Mouse (Mus musculus) megakaryocyte progenitor cell, adult 5-6 weeks (primary cell): ENCODE measurements around the gene Sema3f. TPM values are rescaled to one million over a fixed set of nuclear protein-coding genes. Genes with fewer than 3 reads are reported as not detected.

ENCODE experiments used
- ATAC-seq: replicated peaks from 2 replicates; pipeline ENCODE4 v1.8.0; 2016; ENCODE audit warnings: mild to moderate bottlenecking, moderate TSS enrichment, inconsistent platforms; ENCODE audit not compliant: poor library complexity
- total RNA-seq, 2 experiments: library from RNA; stranded (forward) in 1 of 2; stranded (reverse) in 1 of 2; fragments of 157-497, 149-512 nt in 1 of 2; fragments of 200-1000 nt in 1 of 2; gene quantifications; 2 replicates each; pipeline versions ENCODE4 v1.2.3 to v1.2.4; 2015 to 2017

Gene Sema3f
- total RNA-seq, 2 experiments from 2014 or later = 1.00 TPM; not detected in 1

- ATAC-seq = no peak
These were observed 6.7 kb upstream of the Sema3f start for GRCm38 (mm10) chr9:107716951-107717350.

DNA sequence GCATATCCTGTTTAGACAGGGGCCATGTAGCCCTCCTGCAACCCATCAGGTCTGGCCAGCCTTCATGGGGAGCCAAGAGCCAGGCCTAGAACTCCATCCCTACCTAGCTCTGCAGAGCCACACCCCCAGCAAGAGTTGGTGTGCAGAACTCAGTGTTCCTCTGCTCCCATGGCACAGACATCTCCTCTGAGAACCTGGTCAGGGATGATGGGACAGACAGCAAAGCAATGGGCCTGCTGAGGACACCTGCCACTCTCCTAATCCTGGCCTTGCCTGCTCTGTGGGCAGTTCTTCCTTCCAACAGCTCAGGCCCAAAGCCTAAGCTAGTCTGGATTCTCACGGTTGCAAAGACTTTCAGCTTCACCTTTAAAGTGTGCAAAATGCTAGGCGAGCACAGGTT lies 5.4 kb upstream of the Sema3f start:
- ATAC-seq = no peak

- ATAC-seq = no peak
These were observed 4.1 kb upstream of the Sema3f start for GRCm38 (mm10) chr9:107714221-107714952.

- no peak for ATAC-seq
These were observed 1.1 kb downstream of the Sema3f start for GRCm38 (mm10) chr9:107709096-107709696.

DNA sequence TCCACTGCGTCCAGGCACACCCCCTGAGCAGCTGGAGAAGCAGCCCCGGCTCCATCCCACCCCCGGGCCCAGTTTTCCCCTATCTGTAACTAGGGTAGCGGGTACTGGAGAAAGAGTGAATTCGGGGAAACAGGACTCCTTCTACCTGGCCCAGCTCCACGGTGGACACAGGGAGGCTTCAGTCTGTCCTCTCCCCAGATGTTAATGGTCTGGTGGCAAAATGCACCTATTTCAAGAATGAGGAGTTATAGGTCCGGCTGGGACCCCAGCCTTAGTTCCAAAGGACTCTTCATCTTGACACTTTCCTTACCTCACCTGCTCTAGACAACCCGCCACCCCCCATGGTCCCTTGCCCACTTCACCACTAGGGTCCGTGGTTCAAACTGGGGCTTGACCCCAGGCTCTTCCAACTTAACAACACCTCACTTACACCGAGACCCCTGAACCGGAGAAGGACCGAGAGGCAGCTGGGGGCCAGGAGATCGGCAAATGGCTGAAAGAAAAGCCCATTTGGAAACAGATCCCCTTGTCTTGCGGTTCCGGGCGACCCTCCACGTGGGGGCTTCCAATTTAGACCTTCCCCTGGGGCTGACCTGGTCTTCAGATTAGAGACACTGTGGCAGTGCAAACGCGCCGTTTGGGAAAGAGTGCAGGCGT lies 1.7 kb downstream of the Sema3f start:
- ATAC-seq = no peak

DNA sequence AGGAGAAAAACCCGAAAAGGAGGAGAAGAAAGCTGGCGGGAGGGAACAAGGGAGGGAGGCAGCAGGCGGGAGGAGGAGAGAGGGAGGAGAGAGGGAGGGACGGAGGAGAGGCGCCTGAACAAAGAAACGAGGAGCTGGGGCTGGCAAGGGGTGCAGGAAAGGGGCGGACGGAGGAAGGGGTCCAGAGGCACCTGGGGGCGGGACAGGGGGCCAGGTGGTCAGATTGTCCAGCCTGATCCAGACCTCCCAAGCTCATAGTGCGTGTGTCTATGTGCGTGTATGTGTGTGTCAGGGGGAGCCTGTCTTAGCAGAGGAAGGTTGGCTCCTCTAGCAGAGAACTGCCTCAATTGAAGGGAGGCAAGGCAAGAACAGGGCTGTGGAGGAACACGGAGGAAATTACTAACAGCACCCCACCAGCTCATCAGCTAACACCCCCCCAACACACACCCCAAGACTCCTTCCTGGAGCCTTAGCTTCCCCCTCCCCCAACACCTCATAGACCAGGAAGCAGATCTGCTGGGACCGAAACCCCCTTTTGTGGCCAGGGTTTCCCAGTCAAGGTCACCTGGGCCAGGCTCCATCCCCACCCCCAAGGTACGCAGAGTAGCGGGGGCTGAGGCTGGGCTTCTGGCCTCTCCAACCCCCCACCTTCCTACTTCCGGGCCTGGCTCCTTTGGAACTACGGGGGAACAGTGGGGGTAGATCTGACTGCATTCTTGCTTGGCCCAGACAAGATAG lies 2.4 kb downstream of the Sema3f start:
- ATAC-seq = no peak

DNA sequence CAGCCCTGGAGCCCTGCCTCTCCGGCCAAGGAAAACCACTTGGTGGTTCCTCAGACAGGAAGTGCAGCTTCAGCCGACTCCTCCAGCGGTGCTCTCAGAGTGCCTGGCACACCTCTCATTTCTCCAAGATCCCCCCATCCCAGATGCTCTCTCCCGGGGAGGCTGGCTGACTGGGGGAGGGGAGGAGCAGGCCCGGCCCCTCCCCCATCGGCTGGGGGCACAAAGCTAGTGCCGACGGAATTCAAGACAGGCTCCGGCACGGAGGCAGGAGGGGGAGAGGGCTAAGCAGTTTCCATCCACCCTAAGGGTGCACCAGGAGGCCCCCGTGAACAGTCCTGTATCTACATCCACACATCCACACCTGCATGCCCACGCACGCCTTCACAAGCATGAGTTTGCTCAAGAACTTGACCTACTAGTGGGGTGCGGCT lies 3.5 kb downstream of the Sema3f start:
- no peak for ATAC-seq

- ATAC-seq = no peak
These were observed 6.7 kb downstream of the Sema3f start for GRCm38 (mm10) chr9:107703337-107704122.

GRCm38 (mm10) chr9:107702606-107703185 lies 7.6 kb downstream of the Sema3f start:
- no peak for ATAC-seq

DNA sequence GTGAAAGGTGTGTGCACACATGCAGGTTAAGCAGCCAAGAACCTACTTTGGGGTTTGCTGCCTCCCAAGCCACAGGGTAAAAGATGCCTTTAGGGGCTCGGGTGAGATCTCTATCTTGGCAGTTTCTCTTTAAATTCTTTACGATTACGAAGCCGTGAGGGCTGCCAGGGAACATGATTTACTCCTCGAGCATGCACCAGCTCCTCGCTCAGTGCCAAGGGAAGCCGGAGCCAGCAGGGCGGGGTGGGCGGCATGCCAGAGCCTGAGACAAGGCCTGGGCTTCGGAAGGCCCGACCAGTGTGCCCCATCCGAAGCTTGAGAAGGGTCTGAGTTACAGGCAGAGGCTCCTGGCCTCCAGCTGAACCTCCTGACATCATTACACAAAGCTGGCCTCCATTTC lies 8.7 kb downstream of the Sema3f start:
- no peak for ATAC-seq

GRCm38 (mm10) chr9:107700114-107700571 lies 10.1 kb downstream of the Sema3f start:
- ATAC-seq = no peak

GRCm38 (mm10) chr9:107699376-107699980 lies 10.8 kb downstream of the Sema3f start:
- ATAC-seq = no peak

GRCm38 (mm10) chr9:107698611-107699190 lies 11.6 kb downstream of the Sema3f start:
- no peak for ATAC-seq

DNA sequence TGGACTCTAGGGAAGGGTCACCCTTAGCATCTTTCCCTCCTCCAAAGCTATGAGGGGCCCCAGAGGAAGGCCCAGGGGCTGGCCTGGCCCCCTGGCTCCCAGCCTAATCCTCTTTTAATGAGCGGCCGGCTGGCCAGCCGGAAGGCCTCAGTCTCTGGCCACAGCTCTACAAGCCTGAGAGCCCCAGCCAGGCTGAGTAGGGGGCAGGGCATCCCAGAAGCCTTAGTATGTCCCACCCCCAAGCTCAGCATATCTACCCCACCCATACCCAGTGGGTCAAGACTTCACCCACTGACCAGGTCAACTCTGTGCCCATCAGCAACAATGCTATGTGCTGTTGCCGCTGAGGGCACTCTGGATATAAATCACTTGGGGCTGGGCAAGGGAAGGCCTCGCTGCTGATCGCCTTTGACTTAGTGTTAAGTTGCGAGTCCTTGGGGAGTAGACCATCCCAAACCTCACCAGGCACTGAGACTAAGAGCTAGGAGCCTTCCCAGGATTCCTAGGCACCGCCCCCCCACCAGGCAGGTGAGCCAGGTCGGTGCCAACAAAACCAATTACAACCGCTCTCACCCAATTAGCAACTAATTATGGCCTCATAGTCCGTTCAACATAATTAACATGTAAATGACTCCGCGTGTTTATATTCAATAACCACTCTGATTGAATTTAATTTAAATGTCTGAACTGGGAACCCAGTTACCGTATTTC lies 12.3 kb downstream of the Sema3f start:
- ATAC-seq = no peak

GRCm38 (mm10) chr9:107696845-107697610 lies 13.2 kb downstream of the Sema3f start:
- no peak for ATAC-seq

DNA sequence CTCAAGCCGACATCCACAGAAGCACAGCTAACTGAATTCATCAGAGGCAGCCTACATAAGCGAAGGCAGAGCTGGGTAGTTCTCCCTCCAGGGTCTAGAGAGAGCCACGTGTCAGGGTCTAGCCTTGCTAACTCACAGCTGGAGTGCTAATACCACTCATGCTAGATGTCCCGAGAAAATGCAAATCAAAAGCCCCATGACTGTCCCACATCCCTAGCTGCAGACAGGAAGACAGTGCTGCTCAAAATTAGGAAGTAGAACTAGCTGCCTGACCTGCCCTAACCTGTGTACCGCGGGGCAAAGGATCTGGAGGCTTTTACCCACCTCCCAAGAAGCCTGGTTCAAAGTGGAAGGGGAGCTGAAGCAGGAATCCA lies 14.2 kb downstream of the Sema3f start:
- ATAC-seq = no peak

DNA sequence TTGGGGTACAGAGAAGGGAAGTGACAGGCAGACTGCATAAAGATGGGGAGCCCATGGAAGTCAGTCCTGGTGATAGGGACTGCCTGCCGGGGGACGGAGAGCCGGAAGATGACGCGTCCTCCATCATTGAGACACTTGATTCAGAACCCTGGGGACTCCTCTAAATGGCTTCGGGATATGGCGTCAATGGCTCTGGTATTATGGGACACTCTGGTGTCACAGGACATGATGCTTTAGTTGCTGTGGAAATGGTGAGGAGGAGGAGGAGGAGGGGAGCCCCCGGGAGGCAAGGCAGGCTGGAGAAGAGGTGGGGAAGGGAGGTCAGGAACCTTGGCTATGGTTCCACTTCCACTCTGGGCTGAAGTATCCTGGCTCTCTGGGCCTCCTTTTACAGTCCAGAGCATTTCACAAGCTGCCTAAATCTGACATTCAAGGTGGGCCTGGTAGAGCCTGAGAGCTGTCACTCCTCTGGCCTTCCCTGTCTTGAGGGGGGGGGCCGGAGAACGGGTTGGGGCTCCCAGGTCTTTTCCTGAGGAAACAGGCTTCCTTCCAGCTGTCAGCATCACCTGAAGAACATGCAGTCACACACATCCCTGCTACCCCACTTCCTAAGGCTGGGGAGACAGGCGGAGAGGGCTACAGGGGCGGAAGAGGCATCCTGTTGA lies 14.7 kb downstream of the Sema3f start:
- ATAC-seq = no peak

GRCm38 (mm10) chr9:107694627-107695026 lies 15.6 kb downstream of the Sema3f start:
- no peak for ATAC-seq
